Mouse (Mus musculus) gonadal fat pad, adult 2 months (tissue): ENCODE data around the gene Cd164. TPM values are rescaled to one million over a fixed set of nuclear protein-coding genes. Genes with fewer than 3 reads are reported as not detected.

Experiments
- DNase-seq: peaks from one replicate; pipeline ENCODE4 v3.0.0-alpha.2; 2012; ENCODE audit warnings: low read depth
- polyA plus RNA-seq: library from polyadenylated mRNA; depleted of rRNA; stranded (reverse); fragments of >200 nt; gene quantifications from 2 replicates; pipeline ENCODE4 v1.2.3, GENCODE M21; 2012; rRNA removed

Gene Cd164
- 181 and 216 TPM in 2 replicates for polyA plus RNA-seq

GRCm38 (mm10) chr10:41518981-41519618 lies at the start of gene Cd164:
Gene Cd164 (plus strand): TSS chr10:41519414.
- no peak for DNase-seq

GRCm38 (mm10) chr10:41470693-41471092 lies 48.5 kb upstream of the Cd164 start:
- no peak for DNase-seq

- no peak for DNase-seq
Measured at GRCm38 (mm10) chr10:41472534-41472933, 46.7 kb upstream of the Cd164 start.

GRCm38 (mm10) chr10:41472962-41473481 lies 46.2 kb upstream of the Cd164 start:
- no peak for DNase-seq

GRCm38 (mm10) chr10:41473782-41474468 lies 45.3 kb upstream of the Cd164 start:
- DNase-seq: no peak

- no peak for DNase-seq
Measured at GRCm38 (mm10) chr10:41474981-41475391, 44.2 kb upstream of the Cd164 start.

- DNase-seq: no peak
Measured at GRCm38 (mm10) chr10:41476171-41477017, 42.8 kb upstream of the Cd164 start, which contains the start of gene Mical1. Gene Mical1 (plus strand): TSS chr10:41476314.

- no peak for DNase-seq
Measured at GRCm38 (mm10) chr10:41477018-41477277, 42.3 kb upstream of the Cd164 start.

- DNase-seq: no peak
Measured at GRCm38 (mm10) chr10:41477278-41478181, 41.7 kb upstream of the Cd164 start.

- no peak for DNase-seq
Measured at GRCm38 (mm10) chr10:41479961-41480360, 39.3 kb upstream of the Cd164 start.

- no peak for DNase-seq
Measured at GRCm38 (mm10) chr10:41480938-41481880, 38.0 kb upstream of the Cd164 start.

GRCm38 (mm10) chr10:41482446-41482845 lies 36.8 kb upstream of the Cd164 start:
- DNase-seq: no peak

GRCm38 (mm10) chr10:41485778-41486177 lies 33.4 kb upstream of the Cd164 start:
- DNase-seq: no peak

GRCm38 (mm10) chr10:41486506-41487170 lies 32.6 kb upstream of the Cd164 start:
- DNase-seq: no peak

- no peak for DNase-seq
Measured at GRCm38 (mm10) chr10:41488877-41489276, 30.3 kb upstream of the Cd164 start.

- no peak for DNase-seq
Measured at GRCm38 (mm10) chr10:41489294-41489693, 29.9 kb upstream of the Cd164 start.

GRCm38 (mm10) chr10:41489708-41490517 lies 29.3 kb upstream of the Cd164 start, which contains the start of the genes Smpd2 and Ppil6:
Gene Smpd2 (minus strand): TSS chr10:41490369.
Gene Ppil6 (plus strand): TSS chr10:41490439.
- DNase-seq: no peak

- no peak for DNase-seq
Measured at GRCm38 (mm10) chr10:41490518-41490873, 28.7 kb upstream of the Cd164 start.

GRCm38 (mm10) chr10:41491111-41491510 lies 28.1 kb upstream of the Cd164 start:
- no peak for DNase-seq
